Mouse (Mus musculus): ENCODE data around the gene Fam163a. TPM values are rescaled to one million over a fixed set of nuclear protein-coding genes. Genes with fewer than 3 reads are reported as not detected.

Gene Fam163a
- polyA plus RNA-seq, 1 experiment from 2014 or later, result 0.70 TPM

- H3K4me1 ChIP-seq, result peaks cover 3% of the 10 kb centered on the region; the same call in 1 of the 2 replicates
- H3K4me2 ChIP-seq, result no peak overlapping the region
- H3K9ac ChIP-seq, result no peak overlapping the region
- H3K27ac ChIP-seq, result no peak overlapping the region
- no peaks in the 10 kb centered on the region for H3K9me3 ChIP-seq
- H3K27me3 ChIP-seq, result no peaks in the 10 kb centered on the region
- no peak overlapping the region for H3K4me3 ChIP-seq
- 61% methylated on average over 2 of the region's 2 CpGs for WGBS
- no peaks in the 10 kb centered on the region for H3K36me3 ChIP-seq
- ATAC-seq (ENCODE audit: insufficient number of reproducible peaks, low FRiP score, low TSS enrichment, low read depth), result no peak
These were observed 16.5 kb upstream of the Fam163a start for GRCm38 (mm10) chr1:156221327-156221726.

GRCm38 (mm10) chr1:156218573-156218972 is 13.7 kb upstream of the Fam163a start:
- 78% methylated on average over 2 of the region's 2 CpGs for WGBS
- no peaks in the 10 kb centered on the region for H3K9me3 ChIP-seq
- no peak overlapping the region for H3K4me3 ChIP-seq
- H3K9ac ChIP-seq, result no peak overlapping the region
- no peak overlapping the region for H3K4me2 ChIP-seq
- peaks cover 3% of the 10 kb centered on the region; the same call in 1 of the 2 replicates for H3K4me1 ChIP-seq
- no peaks in the 10 kb centered on the region for H3K27me3 ChIP-seq
- H3K36me3 ChIP-seq, result no peaks in the 10 kb centered on the region
- no peak overlapping the region for H3K27ac ChIP-seq
- no peak for ATAC-seq (ENCODE audit: insufficient number of reproducible peaks, low FRiP score, low TSS enrichment, low read depth)

GRCm38 (mm10) chr1:156217941-156218340 is 13.1 kb upstream of the Fam163a start:
- no peak overlapping the region for H3K27ac ChIP-seq
- 67% methylated on average over 8 of the region's 8 CpGs for WGBS
- no peaks in the 10 kb centered on the region for H3K27me3 ChIP-seq
- no peak overlapping the region for H3K4me3 ChIP-seq
- H3K9me3 ChIP-seq, result no peaks in the 10 kb centered on the region
- no peak overlapping the region for H3K4me2 ChIP-seq
- H3K4me1 ChIP-seq, result peaks cover 3% of the 10 kb centered on the region; the same call in 1 of the 2 replicates
- no peak for ATAC-seq (ENCODE audit: insufficient number of reproducible peaks, low FRiP score, low TSS enrichment, low read depth)
- no peaks in the 10 kb centered on the region for H3K36me3 ChIP-seq
- no peak overlapping the region for H3K9ac ChIP-seq

GRCm38 (mm10) chr1:156217393-156217792 is 12.6 kb upstream of the Fam163a start:
- Histone ChIP-seq H3K9ac (no peak overlapping the region), H3K4me1 (no peaks in the 10 kb centered on the region), H3K4me3 (no peak overlapping the region), H3K27me3 (no peaks in the 10 kb centered on the region), H3K36me3 (no peaks in the 10 kb centered on the region), H3K9me3 (no peaks in the 10 kb centered on the region), H3K4me2 (no peak overlapping the region), H3K27ac (no peak overlapping the region)
- no peak for ATAC-seq (ENCODE audit: insufficient number of reproducible peaks, low FRiP score, low TSS enrichment, low read depth)
- WGBS, result 29% methylated on average over 3 of the region's 3 CpGs

- 72% methylated on average over 4 of the region's 4 CpGs for WGBS
- no peaks in the 10 kb centered on the region for H3K36me3 ChIP-seq
- H3K9me3 ChIP-seq, result no peaks in the 10 kb centered on the region
- no peak overlapping the region for H3K4me3 ChIP-seq
- no peak overlapping the region for H3K9ac ChIP-seq
- no peaks in the 10 kb centered on the region for H3K4me1 ChIP-seq
- ATAC-seq (ENCODE audit: insufficient number of reproducible peaks, low FRiP score, low TSS enrichment, low read depth), result no peak
- no peaks in the 10 kb centered on the region for H3K27me3 ChIP-seq
- H3K27ac ChIP-seq, result no peak overlapping the region
- no peak overlapping the region for H3K4me2 ChIP-seq
These were observed 11.4 kb upstream of the Fam163a start for GRCm38 (mm10) chr1:156216249-156216648.

GRCm38 (mm10) chr1:156214651-156215050 is 9.8 kb upstream of the Fam163a start:
- Histone ChIP-seq H3K4me2 (no peak overlapping the region), H3K4me1 (no peaks in the 10 kb centered on the region)
- WGBS, result 80% methylated on average over 8 of the region's 8 CpGs

GRCm38 (mm10) chr1:156212923-156213322 is 8.1 kb upstream of the Fam163a start:
- Histone ChIP-seq H3K9ac (no peak overlapping the region), H3K27ac (no peak overlapping the region), H3K9me3 (no peaks in the 10 kb centered on the region), H3K27me3 (no peaks in the 10 kb centered on the region), H3K36me3 (no peaks in the 10 kb centered on the region), H3K4me3 (no peak overlapping the region), H3K4me2 (no peak overlapping the region), H3K4me1 (no peaks in the 10 kb centered on the region)
- WGBS, result 89% methylated on average over 5 of the region's 5 CpGs
- no peak for ATAC-seq (ENCODE audit: insufficient number of reproducible peaks, low FRiP score, low TSS enrichment, low read depth)

More at GRCm38 (mm10) chr1:156214651-156215050, 9.8 kb upstream of the Fam163a start:
- Histone ChIP-seq H3K4me3 (no peak overlapping the region), H3K9ac (no peak overlapping the region), H3K9me3 (no peaks in the 10 kb centered on the region), H3K27me3 (no peaks in the 10 kb centered on the region), H3K36me3 (no peaks in the 10 kb centered on the region), H3K27ac (no peak overlapping the region)
- ATAC-seq (ENCODE audit: insufficient number of reproducible peaks, low FRiP score, low TSS enrichment, low read depth), result no peak

- no peaks in the 10 kb centered on the region for H3K36me3 ChIP-seq
- H3K4me1 ChIP-seq, result no peaks in the 10 kb centered on the region
- no peak overlapping the region for H3K4me3 ChIP-seq
- H3K4me2 ChIP-seq, result no peak overlapping the region
- H3K9me3 ChIP-seq, result no peaks in the 10 kb centered on the region
- no peak for ATAC-seq (ENCODE audit: insufficient number of reproducible peaks, low FRiP score, low TSS enrichment, low read depth)
- no peak overlapping the region for H3K27ac ChIP-seq
- no peak overlapping the region for H3K9ac ChIP-seq
- WGBS, result 57% methylated on average over 6 of the region's 6 CpGs
- peaks cover 5% of the 10 kb centered on the region; the same call in 1 of the 2 replicates for H3K27me3 ChIP-seq
These were observed 7.0 kb upstream of the Fam163a start for GRCm38 (mm10) chr1:156211809-156212317.

- Histone ChIP-seq H3K27ac (no peak overlapping the region), H3K4me1 (peaks cover 19% of the 10 kb centered on the region), H3K27me3 (peaks cover 51% of the 10 kb centered on the region), H3K36me3 (no peaks in the 10 kb centered on the region), H3K4me2 (peak overlapping the region; percentile 82), H3K9ac (peak overlapping the region; percentile 33; the same call in 1 of the 2 replicates), H3K9me3 (no peaks in the 10 kb centered on the region), H3K4me3 (peak overlapping the region; percentile 45)
- WGBS, result 20% methylated on average over 10 of the region's 10 CpGs
- ATAC-seq (ENCODE audit: insufficient number of reproducible peaks, low FRiP score, low TSS enrichment, low read depth), result no peak
These were observed 338 bp upstream of the Fam163a start for GRCm38 (mm10) chr1:156205164-156205563.

GRCm38 (mm10) chr1:156203961-156204655 is 718 bp downstream of the Fam163a start:
- ATAC-seq (ENCODE audit: insufficient number of reproducible peaks, low FRiP score, low TSS enrichment, low read depth), result no peak
- H3K27ac ChIP-seq, result no peak overlapping the region
- peaks cover 19% of the 10 kb centered on the region for H3K4me1 ChIP-seq
- peak overlapping the region; percentile 82 for H3K4me2 ChIP-seq
- no peaks in the 10 kb centered on the region for H3K9me3 ChIP-seq
- H3K27me3 ChIP-seq, result peaks cover 51% of the 10 kb centered on the region
- H3K4me3 ChIP-seq, result peak overlapping the region; percentile 45
- peak overlapping the region; percentile 33; the same call in 1 of the 2 replicates for H3K9ac ChIP-seq
- WGBS, result 3% methylated on average over 18 of the region's 18 CpGs
- H3K36me3 ChIP-seq, result no peaks in the 10 kb centered on the region

GRCm38 (mm10) chr1:156202661-156203060 is 2.2 kb downstream of the Fam163a start:
- H3K27ac ChIP-seq, result no peak overlapping the region
- no peaks in the 10 kb centered on the region for H3K36me3 ChIP-seq
- no peaks in the 10 kb centered on the region for H3K9me3 ChIP-seq
- H3K4me2 ChIP-seq, result no peak overlapping the region
- H3K4me3 ChIP-seq, result no peak overlapping the region
- no peak overlapping the region for H3K9ac ChIP-seq
- no peak for ATAC-seq (ENCODE audit: insufficient number of reproducible peaks, low FRiP score, low TSS enrichment, low read depth)
- H3K4me1 ChIP-seq, result peaks cover 19% of the 10 kb centered on the region
- WGBS, result 47% methylated on average over 3 of the region's 3 CpGs
- peaks cover 51% of the 10 kb centered on the region for H3K27me3 ChIP-seq

- Histone ChIP-seq H3K9me3 (no peaks in the 10 kb centered on the region), H3K9ac (no peak overlapping the region), H3K36me3 (no peaks in the 10 kb centered on the region), H3K4me2 (no peak overlapping the region), H3K4me3 (no peak overlapping the region), H3K4me1 (peaks cover 19% of the 10 kb centered on the region), H3K27me3 (peaks cover 39% of the 10 kb centered on the region), H3K27ac (no peak overlapping the region)
- no peak for ATAC-seq (ENCODE audit: insufficient number of reproducible peaks, low FRiP score, low TSS enrichment, low read depth)
- 83% methylated on average over 3 of the region's 3 CpGs for WGBS
These were observed 3.8 kb downstream of the Fam163a start for GRCm38 (mm10) chr1:156201069-156201468.

Measured in limb, embryonic 15.5 days (tissue).